Mouse (Mus musculus): Measurements from ENCODE around the gene Mapk11. TPM values are rescaled to one million over a fixed set of nuclear protein-coding genes. Genes with fewer than 3 reads are reported as not detected.

Gene Mapk11
- polyA plus RNA-seq, 1 experiment from 2014 or later = 5.0 TPM

- peaks cover 37% of the 10 kb centered on the region for H3K36me3 ChIP-seq (ENCODE audit: control insufficient read depth, insufficient read depth, low read length)
- ATAC-seq = no peak
- WGBS = 87% methylated on average over 10 of the region's 10 CpGs
Observed at GRCm38 (mm10) chr15:89103921-89104320, 45.5 kb downstream of the Mapk11 start.

GRCm38 (mm10) chr15:89102646-89103045, 46.8 kb downstream of the Mapk11 start:
- ATAC-seq = no peak
- Histone ChIP-seq H3K9ac (ENCODE audit: low read depth, low read length) (no peak overlapping the region), H3K36me3 (ENCODE audit: control insufficient read depth, insufficient read depth, low read length) (peaks cover 41% of the 10 kb centered on the region), H3K4me2 (ENCODE audit: low read depth, low read length) (no peak overlapping the region), H3K4me3 (ENCODE audit: low read length) (no peak overlapping the region), H3K9me3 (ENCODE audit: control insufficient read depth, low read length) (no peaks in the 10 kb centered on the region), H3K27me3 (replicated peaks; ENCODE audit: control insufficient read depth, insufficient read depth, low read length) (no peaks in the 10 kb centered on the region), H3K27ac (ENCODE audit: low read length) (no peak overlapping the region), H3K4me1 (ENCODE audit: control insufficient read depth, insufficient read depth, low read length) (no peaks in the 10 kb centered on the region)
- WGBS = 84% methylated on average over 5 of the region's 5 CpGs

More at GRCm38 (mm10) chr15:89103921-89104320, 45.5 kb downstream of the Mapk11 start:
- Histone ChIP-seq H3K27ac (ENCODE audit: low read length) (no peak overlapping the region), H3K9ac (ENCODE audit: low read depth, low read length) (no peak overlapping the region), H3K9me3 (ENCODE audit: control insufficient read depth, low read length) (no peaks in the 10 kb centered on the region), H3K4me3 (ENCODE audit: low read length) (no peak overlapping the region), H3K27me3 (replicated peaks; ENCODE audit: control insufficient read depth, insufficient read depth, low read length) (no peaks in the 10 kb centered on the region), H3K4me1 (ENCODE audit: control insufficient read depth, insufficient read depth, low read length) (no peaks in the 10 kb centered on the region), H3K4me2 (ENCODE audit: low read depth, low read length) (no peak overlapping the region)

- H3K4me1 ChIP-seq (ENCODE audit: control insufficient read depth, insufficient read depth, low read length) = no peaks in the 10 kb centered on the region
- H3K27ac ChIP-seq (ENCODE audit: low read length) = no peak overlapping the region
- H3K4me3 ChIP-seq (ENCODE audit: low read length) = no peak overlapping the region
- H3K36me3 ChIP-seq (ENCODE audit: control insufficient read depth, insufficient read depth, low read length) = peaks cover 39% of the 10 kb centered on the region
- H3K9me3 ChIP-seq (ENCODE audit: control insufficient read depth, low read length) = no peaks in the 10 kb centered on the region
- no peak overlapping the region for H3K9ac ChIP-seq (ENCODE audit: low read depth, low read length)
- no peaks in the 10 kb centered on the region for H3K27me3 ChIP-seq (replicated peaks; ENCODE audit: control insufficient read depth, insufficient read depth, low read length)
- WGBS = 85% methylated on average over 12 of the region's 12 CpGs
- no peak for ATAC-seq
- H3K4me2 ChIP-seq (ENCODE audit: low read depth, low read length) = no peak overlapping the region
Observed at GRCm38 (mm10) chr15:89100823-89101222, 48.6 kb downstream of the Mapk11 start.

GRCm38 (mm10) chr15:89098616-89099015, 50.8 kb downstream of the Mapk11 start:
- WGBS = 92% methylated on average over 7 of the region's 7 CpGs
- Histone ChIP-seq H3K4me3 (ENCODE audit: low read length) (no peak overlapping the region), H3K36me3 (ENCODE audit: control insufficient read depth, insufficient read depth, low read length) (peaks cover 49% of the 10 kb centered on the region), H3K9me3 (ENCODE audit: control insufficient read depth, low read length) (no peaks in the 10 kb centered on the region), H3K4me2 (ENCODE audit: low read depth, low read length) (no peak overlapping the region), H3K4me1 (ENCODE audit: control insufficient read depth, insufficient read depth, low read length) (no peaks in the 10 kb centered on the region), H3K27me3 (replicated peaks; ENCODE audit: control insufficient read depth, insufficient read depth, low read length) (no peaks in the 10 kb centered on the region), H3K27ac (ENCODE audit: low read length) (no peak overlapping the region), H3K9ac (ENCODE audit: low read depth, low read length) (no peak overlapping the region)
- no peak for ATAC-seq

GRCm38 (mm10) chr15:89097450-89097849, 52.0 kb downstream of the Mapk11 start:
- no peaks in the 10 kb centered on the region for H3K9me3 ChIP-seq (ENCODE audit: control insufficient read depth, low read length)
- H3K9ac ChIP-seq (ENCODE audit: low read depth, low read length) = no peak overlapping the region
- no peak for ATAC-seq
- H3K27me3 ChIP-seq (replicated peaks; ENCODE audit: control insufficient read depth, insufficient read depth, low read length) = no peaks in the 10 kb centered on the region
- H3K4me2 ChIP-seq (ENCODE audit: low read depth, low read length) = no peak overlapping the region
- 91% methylated on average over 5 of the region's 5 CpGs for WGBS
- H3K36me3 ChIP-seq (ENCODE audit: control insufficient read depth, insufficient read depth, low read length) = peaks cover 43% of the 10 kb centered on the region
- H3K4me3 ChIP-seq (ENCODE audit: low read length) = no peak overlapping the region
- H3K27ac ChIP-seq (ENCODE audit: low read length) = no peak overlapping the region
- no peaks in the 10 kb centered on the region for H3K4me1 ChIP-seq (ENCODE audit: control insufficient read depth, insufficient read depth, low read length)

Small RNA genes within 50 kb of the gene (microRNA-seq; reads per million reads assigned to microRNA genes)
- gene Mir6958 (1.4 reads per million), gene Mir7118 (not detected)

Other genes with a start within 250 kb of the Mapk11 start
- not detected in 2 replicates for gene Ttll8, start 195.2 kb downstream of the Mapk11 start, polyA plus RNA-seq (2015; fragmentation: Nextera tagmentation; extraction: Ambion mirVana)
- not detected in 2 replicates for gene Mlc1, start 170.6 kb downstream of the Mapk11 start, polyA plus RNA-seq (2015; fragmentation: Nextera tagmentation; extraction: Ambion mirVana)
- gene Mov10l1, start 166.7 kb downstream of the Mapk11 start, polyA plus RNA-seq (2015; fragmentation: Nextera tagmentation; extraction: Ambion mirVana) = not detected in 2 replicates
- 0.38 and 0.68 TPM in 2 replicates for gene Panx2, start 89.9 kb downstream of the Mapk11 start, polyA plus RNA-seq (2015; fragmentation: Nextera tagmentation; extraction: Ambion mirVana)
- 53.2 and 56.4 TPM in 2 replicates for gene Trabd, start 74.5 kb downstream of the Mapk11 start, polyA plus RNA-seq (2015; fragmentation: Nextera tagmentation; extraction: Ambion mirVana)
- 13.7 and 15.3 TPM in 2 replicates for gene Selenoo, start 60.5 kb downstream of the Mapk11 start, polyA plus RNA-seq (2015; fragmentation: Nextera tagmentation; extraction: Ambion mirVana)
- 8.6 and 9.3 TPM in 2 replicates for gene Tubgcp6, start 26.5 kb downstream of the Mapk11 start, polyA plus RNA-seq (2015; fragmentation: Nextera tagmentation; extraction: Ambion mirVana)
- gene Hdac10, start 20.9 kb downstream of the Mapk11 start, polyA plus RNA-seq (2015; fragmentation: Nextera tagmentation; extraction: Ambion mirVana) = 25.3 and 27.6 TPM in 2 replicates
- 2.7 and 3.1 TPM in 2 replicates for gene Mapk12, start 8.9 kb downstream of the Mapk11 start, polyA plus RNA-seq (2015; fragmentation: Nextera tagmentation; extraction: Ambion mirVana)
- gene Plxnb2, start 31.2 kb upstream of the Mapk11 start, polyA plus RNA-seq (2015; fragmentation: Nextera tagmentation; extraction: Ambion mirVana) = 98.5 and 104 TPM in 2 replicates
- gene Dennd6b, start 46.9 kb upstream of the Mapk11 start, polyA plus RNA-seq (2015; fragmentation: Nextera tagmentation; extraction: Ambion mirVana) = 10.9 and 13.0 TPM in 2 replicates
- 18.0 and 20.1 TPM in 2 replicates for gene Ppp6r2, start 61.9 kb upstream of the Mapk11 start, polyA plus RNA-seq (2015; fragmentation: Nextera tagmentation; extraction: Ambion mirVana)
- gene Sbf1, start 165.7 kb upstream of the Mapk11 start, polyA plus RNA-seq (2015; fragmentation: Nextera tagmentation; extraction: Ambion mirVana) = 32.0 and 33.4 TPM in 2 replicates
- 1.5 and 2.0 TPM in 2 replicates for gene Adm2, start 173.1 kb upstream of the Mapk11 start, polyA plus RNA-seq (2015; fragmentation: Nextera tagmentation; extraction: Ambion mirVana)
- gene Miox, start 184.8 kb upstream of the Mapk11 start, polyA plus RNA-seq (2015; fragmentation: Nextera tagmentation; extraction: Ambion mirVana) = 0.46 TPM in 1 of 2 replicates, not detected in the other
- gene Lmf2, start 206.0 kb upstream of the Mapk11 start, polyA plus RNA-seq (2015; fragmentation: Nextera tagmentation; extraction: Ambion mirVana) = 55.8 and 56.3 TPM in 2 replicates
- 123 and 128 TPM in 2 replicates for gene Ncaph2, start 206.1 kb upstream of the Mapk11 start, polyA plus RNA-seq (2015; fragmentation: Nextera tagmentation; extraction: Ambion mirVana)
- 15.9 and 19.1 TPM in 2 replicates for gene Sco2, start 224.2 kb upstream of the Mapk11 start, polyA plus RNA-seq (2015; fragmentation: Nextera tagmentation; extraction: Ambion mirVana)
- 1.3 and 2.2 TPM in 2 replicates for gene Tymp, start 227.4 kb upstream of the Mapk11 start, polyA plus RNA-seq (2015; fragmentation: Nextera tagmentation; extraction: Ambion mirVana)
- gene Odf3b, start 229.7 kb upstream of the Mapk11 start, polyA plus RNA-seq (2015; fragmentation: Nextera tagmentation; extraction: Ambion mirVana) = 0.70 and 0.80 TPM in 2 replicates
- gene Klhdc7b, start 235.3 kb upstream of the Mapk11 start, polyA plus RNA-seq (2015; fragmentation: Nextera tagmentation; extraction: Ambion mirVana) = not detected in 2 replicates

All from intestine, embryonic 16.5 days (tissue).